Mouse (Mus musculus) c-Kit-positive CD71-positive TER-119-negative erythroid progenitor cells, embryonic 14.5 days (primary cell): ENCODE data around the gene Inpp1.

Source experiments
- DNase-seq: peaks from one replicate; pipeline ENCODE4 v3.0.0-alpha.2; 2013; ENCODE audit warnings: low read depth

The Inpp1 gene

GRCm38 (mm10) chr1:52816910-52817812, at the start of gene Inpp1:
Gene Inpp1 (minus strand): TSS chr1:52817688.
- peak; percentile 42 for DNase-seq

- no peak for DNase-seq
Observed at GRCm38 (mm10) chr1:52866007-52866406, 48.5 kb upstream of the Inpp1 start.

- no peak for DNase-seq
Observed at GRCm38 (mm10) chr1:52864220-52864619, 46.7 kb upstream of the Inpp1 start.

- no peak for DNase-seq
Observed at GRCm38 (mm10) chr1:52855904-52856601, 38.6 kb upstream of the Inpp1 start.

GRCm38 (mm10) chr1:52854029-52854428, 36.5 kb upstream of the Inpp1 start:
- peak; percentile 34 for DNase-seq

- DNase-seq = no peak
Observed at GRCm38 (mm10) chr1:52849422-52849821, 31.9 kb upstream of the Inpp1 start.

GRCm38 (mm10) chr1:52846556-52846955, 29.1 kb upstream of the Inpp1 start:
- DNase-seq = no peak

- DNase-seq = peak; percentile 97
Observed at GRCm38 (mm10) chr1:52844782-52845665, 27.5 kb upstream of the Inpp1 start, which contains the start of gene Hibch. Gene Hibch (plus strand): TSS chr1:52844929.

- no peak for DNase-seq
Observed at GRCm38 (mm10) chr1:52844354-52844753, 26.9 kb upstream of the Inpp1 start.

GRCm38 (mm10) chr1:52839099-52839498, 21.6 kb upstream of the Inpp1 start:
- DNase-seq = no peak

- DNase-seq = no peak
Observed at GRCm38 (mm10) chr1:52817813-52818147, 292 bp upstream of the Inpp1 start.

- DNase-seq = no peak
Observed at GRCm38 (mm10) chr1:52816232-52816891, 1.1 kb downstream of the Inpp1 start.

- DNase-seq = no peak
Observed at GRCm38 (mm10) chr1:52808456-52808855, 9.0 kb downstream of the Inpp1 start.

- DNase-seq = no peak
Observed at GRCm38 (mm10) chr1:52805041-52805440, 12.4 kb downstream of the Inpp1 start.

- no peak for DNase-seq
Observed at GRCm38 (mm10) chr1:52802406-52802975, 15.0 kb downstream of the Inpp1 start.

GRCm38 (mm10) chr1:52801651-52802050, 15.8 kb downstream of the Inpp1 start:
- DNase-seq = no peak

GRCm38 (mm10) chr1:52800340-52800740, 17.1 kb downstream of the Inpp1 start:
- no peak for DNase-seq

GRCm38 (mm10) chr1:52799772-52800171, 17.7 kb downstream of the Inpp1 start:
- DNase-seq = no peak

GRCm38 (mm10) chr1:52799056-52799726, 18.3 kb downstream of the Inpp1 start:
- DNase-seq = no peak

GRCm38 (mm10) chr1:52795927-52796326, 21.6 kb downstream of the Inpp1 start:
- no peak for DNase-seq

- DNase-seq = no peak
Observed at GRCm38 (mm10) chr1:52793692-52794091, 23.8 kb downstream of the Inpp1 start.
